Comparison of ENCODE assay signal across 29 mouse cellular contexts in genomic region chr2:38291526-38291925, GRCm38 (mm10). TPM values are rescaled to one million over a fixed set of nuclear protein-coding genes. Genes with fewer than 3 reads are reported as not detected.
DNase-seq lines count a peak whose midpoint lies in the region; ATAC-seq and TF ChIP-seq lines count a peak whose summit lies in the region.
"Had no signal": no experiment of that assay in that cellular context is flagged by ENCODE, and none has a peak within 500 bp of the region (broad histone marks: within the 10 kb centered on the region; RNA-seq: fewer than 3 reads in every experiment).

No protein-coding gene starts in this region.

- no peaks in the 10 kb centered on the region for H3K27me3 ChIP-seq in lung, postnatal 0 days (replicated peaks; ENCODE audit: insufficient read depth, low read length)
- H3K27me3 ChIP-seq in midbrain, embryonic 15.5 days (replicated peaks) = no peaks in the 10 kb centered on the region
- H3K27me3 ChIP-seq: forebrain, embryonic 13.5 days had no signal

- no peak overlapping the region for H3K27ac ChIP-seq in lung, postnatal 0 days (ENCODE audit: low read length)
- peak overlapping the region; percentile 59 for H3K27ac ChIP-seq in macrophage
- no peak overlapping the region for H3K27ac ChIP-seq in midbrain, embryonic 15.5 days
- H3K27ac ChIP-seq: forebrain, embryonic 13.5 days; gastrocnemius, adult 2 months; heart, embryonic 10.5 days; hindbrain, embryonic 10.5 days; limb, embryonic 10.5 days had no signal

- DNase-seq in lung, postnatal 0 days (ENCODE audit: low spot score) = peak; percentile 77
- no peak for DNase-seq in lung, postnatal 14 days
- DNase-seq in MN1 (ENCODE audit: low spot score) (peak; percentile 17), adipocyte (ENCODE audit: low spot score) (peak; percentile 91)
- no peak for DNase-seq in thymus, postnatal 4 days
- DNase-seq in layer of hippocampus, postnatal 10 days (ENCODE audit: low spot score in 2 of 2) = no peak
- DNase-seq: adrenal gland, postnatal 36 days; cerebellum, adult 11-12 months; cerebellum, postnatal 10 days; gastrocnemius, adult 2 months; liver; liver, postnatal 0 days; right cerebral cortex, postnatal 14 days; spleen, adult 18-20 months; thymus, postnatal 14 days had no signal

- 0 out of 2 replicates have a peak, but pooled peaks have one; percentile 3 for ATAC-seq in lung, postnatal 0 days
- no peak for ATAC-seq in midbrain, embryonic 15.5 days (replicated peaks)
- ATAC-seq: activated CD4-positive, CD25-positive, alpha-beta regulatory T cell, adult 4 months; CD4-positive, CD25-positive, alpha-beta regulatory T cell, adult 4 months; forebrain, embryonic 13.5 days; hindbrain, embryonic 16.5 days; intestine, embryonic 16.5 days; liver, postnatal 0 days had no signal

- H3K4me2 ChIP-seq in lung, postnatal 0 days (replicated peaks; ENCODE audit: low read depth, low read length) = no peak overlapping the region
- no peak overlapping the region for H3K4me2 ChIP-seq in midbrain, embryonic 15.5 days
- H3K4me2 ChIP-seq: forebrain, embryonic 13.5 days; midbrain, embryonic 11.5 days had no signal

- H3K9me3 ChIP-seq in lung, postnatal 0 days (ENCODE audit: low read length) = no peaks in the 10 kb centered on the region
- H3K9me3 ChIP-seq in midbrain, embryonic 15.5 days = no peaks in the 10 kb centered on the region
- H3K9me3 ChIP-seq: forebrain, embryonic 13.5 days; heart, embryonic 10.5 days; hindbrain, embryonic 10.5 days; limb, embryonic 10.5 days had no signal

- H3K79me2 ChIP-seq in macrophage (ENCODE audit: inconsistent target) = peaks cover 3% of the 10 kb centered on the region; the same call in 1 of the 2 replicates

- no peak for TF ChIP-seq CTCF in lung, postnatal 0 days (IDR thresholded peaks at IDR 0.05)

- no peak overlapping the region for H3K4me3 ChIP-seq in lung, postnatal 0 days (ENCODE audit: low read depth, low read length)
- H3K4me3 ChIP-seq in macrophage (ENCODE audit: inconsistent target) = no peak overlapping the region
- H3K4me3 ChIP-seq in midbrain, embryonic 15.5 days = no peak overlapping the region
- H3K4me3 ChIP-seq: forebrain, embryonic 13.5 days; gastrocnemius, adult 2 months; heart, embryonic 10.5 days; hindbrain, embryonic 10.5 days; limb, embryonic 10.5 days had no signal

- peak; percentile 34; the same call in 1 of the 2 replicates for TF ChIP-seq EP300 in lung, postnatal 0 days (IDR thresholded peaks at IDR 0.05)

- no peaks in the 10 kb centered on the region for H3K36me3 ChIP-seq in lung, postnatal 0 days (ENCODE audit: insufficient read depth, low read length)
- H3K36me3 ChIP-seq in macrophage (ENCODE audit: inconsistent target) = no peaks in the 10 kb centered on the region
- no peaks in the 10 kb centered on the region for H3K36me3 ChIP-seq in midbrain, embryonic 15.5 days (replicated peaks)
- H3K36me3 ChIP-seq: heart, embryonic 10.5 days; hindbrain, embryonic 10.5 days; limb, embryonic 10.5 days had no signal

- 61% methylated on average over 1 of the region's 1 CpGs for WGBS in lung, postnatal 0 days
- WGBS in macrophage (ENCODE audit: missing documents) = 100% methylated on average over 1 of the region's 1 CpGs
- WGBS in midbrain, embryonic 15.5 days = 87% methylated on average over 1 of the region's 1 CpGs

- H3K9ac ChIP-seq in lung, postnatal 0 days (replicated peaks; ENCODE audit: low read depth) = no peak overlapping the region
- no peak overlapping the region for H3K9ac ChIP-seq in midbrain, embryonic 15.5 days
- H3K9ac ChIP-seq: forebrain, embryonic 13.5 days; liver, postnatal 0 days had no signal

- H3K4me1 ChIP-seq in lung, postnatal 0 days (ENCODE audit: insufficient read depth, low read depth, low read length) = no peaks in the 10 kb centered on the region
- peaks cover 5% of the 10 kb centered on the region; the same call in 1 of the 2 replicates for H3K4me1 ChIP-seq in midbrain, embryonic 15.5 days

RNA-seq across cellular contexts. Expression of gene Dennd1a, which starts 4.3 kb away (rescaled TPM):
- polyA plus RNA-seq in lung, postnatal 0 days (2015; fragmentation: Nextera tagmentation; extraction: Ambion mirVana) = 4.4 and 5.5 TPM in 2 replicates
- 1,000 to 10,000 TPM in 5 of 26 experiments, 100 to 1,000 TPM in 21; 622 to 1,676 (median 883) TPM for total RNA-seq in macrophage (2018; cell fraction: chromatin; rRNA removed)
- 100 to 1,000 TPM in 13 of 26 experiments, 10 to 100 TPM in 13; 67.5 to 134 (median 91.9) TPM for total RNA-seq in macrophage (2018; cell fraction: cytosol; rRNA removed)
- 1,000 to 10,000 TPM in 1 of 26 experiments, 100 to 1,000 TPM in 25; 260 to 1,573 (median 393) TPM for total RNA-seq in macrophage (2018; cell fraction: nucleus; rRNA removed)
- 48.7 to 84.5 TPM (median 57.9 TPM) in 3 replicates for polyA plus RNA-seq in macrophage (2018)
- 25.5 and 26.1 TPM in 2 replicates for polyA plus RNA-seq in midbrain, embryonic 15.5 days (2015; fragmentation: Nextera tagmentation; extraction: Ambion mirVana)
- 10 to 100 TPM; 71.8 to 72.8 TPM for total RNA-seq in layer of hippocampus, postnatal 10 days (2021)

RNA-seq across cellular contexts. Expression of gene Lhx2, which starts 47.6 kb away (rescaled TPM):
- not detected in 2 replicates for polyA plus RNA-seq in lung, postnatal 0 days (2015; fragmentation: Nextera tagmentation; extraction: Ambion mirVana)
- total RNA-seq in macrophage (2018; cell fraction: chromatin; rRNA removed) = 10 to 100 TPM in 3 of 26 experiments, 1 to 10 TPM in 13, under 1 TPM in 1, not detected in 9; 0.82 to 64.4 (median 3.3) TPM
- total RNA-seq in macrophage (2018; cell fraction: cytosol; rRNA removed) = 10 to 100 TPM in 1 of 26 experiments, 1 to 10 TPM in 13, under 1 TPM in 12; 0.13 to 13.3 (median 1.9) TPM
- total RNA-seq in macrophage (2018; cell fraction: nucleus; rRNA removed) = 10 to 100 TPM in 6 of 26 experiments, 1 to 10 TPM in 11, under 1 TPM in 3, not detected in 6; 0.36 to 56.2 (median 5.4) TPM
- polyA plus RNA-seq in macrophage (2018) = 0.04 to 0.63 TPM (median 0.17 TPM) in 3 replicates
- 47.3 and 58.4 TPM in 2 replicates for polyA plus RNA-seq in midbrain, embryonic 15.5 days (2015; fragmentation: Nextera tagmentation; extraction: Ambion mirVana)
- total RNA-seq in layer of hippocampus, postnatal 10 days (2021) = 100 to 1,000 TPM; 104 to 105 TPM
- total RNA-seq: adrenal gland, postnatal 36 days; megakaryocyte progenitor cell, adult 5-6 weeks had no signal
- polyA plus RNA-seq: activated CD4-positive, CD25-positive, alpha-beta regulatory T cell, adult 4 months; CD4-positive, CD25-positive, alpha-beta regulatory T cell, adult 4 months; heart, embryonic 16.5 days; large intestine, adult 2 months had no signal

Comparison
In these comparisons a context has a peak if more than half of its experiments do, and no peak if none do; other contexts are left out.
1. DNase-seq: peak in lung, postnatal 0 days (single experiment), MN1 (single experiment) and adipocyte (single experiment); none in lung, postnatal 14 days (single experiment), thymus, postnatal 4 days (single experiment) and layer of hippocampus, postnatal 10 days (0 of 2).
2. RNA of gene Lhx2, which starts 47.6 kb away (polyA plus RNA-seq): 47.3 to 58.4 TPM in midbrain, embryonic 15.5 days; 0.04 to 0.63 TPM in macrophage and not detected in lung, postnatal 0 days; every median in the first group is over 10 times any median in the second.